Mouse (Mus musculus) right cerebral cortex, postnatal 4 days (tissue): ENCODE measurements at regions not wholly inside any gene's neighbourhood (a gene's known extent, or its start where the extent isn't known, plus 50 kb on each side); places are given as distances from the start of the nearest gene placed in this dataset.

Experiments
- DNase-seq: peaks from one replicate; pipeline ENCODE4 v3.0.0-alpha.2; 2022

GRCm38 (mm10) chr8:112196423-112196822 is 181.6 kb upstream of the Gm6793 start:
- DNase-seq = no peak

GRCm38 (mm10) chr8:112195880-112196279 is 181.0 kb upstream of the Gm6793 start:
- DNase-seq = no peak

- no peak for DNase-seq
Measured at GRCm38 (mm10) chr8:112191846-112192245, 177.0 kb upstream of the Gm6793 start.

- DNase-seq = no peak
Measured at GRCm38 (mm10) chr8:112189698-112190097, 174.9 kb upstream of the Gm6793 start.

- DNase-seq = no peak
Measured at GRCm38 (mm10) chr8:112170184-112170583, 155.3 kb upstream of the Gm6793 start.

- DNase-seq = no peak
Measured at GRCm38 (mm10) chr8:112156656-112157055, 141.8 kb upstream of the Gm6793 start.

- no peak for DNase-seq
Measured at GRCm38 (mm10) chr8:112138924-112139323, 124.1 kb upstream of the Gm6793 start.

GRCm38 (mm10) chr8:112130196-112130595 is 115.4 kb upstream of the Gm6793 start:
- no peak for DNase-seq

GRCm38 (mm10) chr8:112128833-112129518 is 114.1 kb upstream of the Gm6793 start:
- peak; percentile 9 for DNase-seq

GRCm38 (mm10) chr8:112111950-112112349 is 97.1 kb upstream of the Gm6793 start:
- DNase-seq = no peak

GRCm38 (mm10) chr8:112097883-112098635 is 83.2 kb upstream of the Gm6793 start:
- peak; percentile 42 for DNase-seq

- DNase-seq = no peak
Measured at GRCm38 (mm10) chr8:112094881-112095280, 80.0 kb upstream of the Gm6793 start.

GRCm38 (mm10) chr8:112093554-112093953 is 78.7 kb upstream of the Gm6793 start:
- DNase-seq = no peak

- no peak for DNase-seq
Measured at GRCm38 (mm10) chr8:112092831-112093230, 78.0 kb upstream of the Gm6793 start.

GRCm38 (mm10) chr8:112078621-112079020 is 63.8 kb upstream of the Gm6793 start:
- DNase-seq = no peak

- DNase-seq = no peak
Measured at GRCm38 (mm10) chr8:112072205-112072604, 57.4 kb upstream of the Gm6793 start.

- DNase-seq = no peak
Measured at GRCm38 (mm10) chr8:112070251-112070650, 55.4 kb upstream of the Gm6793 start.
